Mouse (Mus musculus) forebrain, embryonic 16.5 days (tissue): ENCODE results near the gene Plpp7. TPM values are rescaled to one million over a fixed set of nuclear protein-coding genes. Genes with fewer than 3 reads are reported as not detected.
A peak's percentile ranks its signal among the peaks of the same experiment; 100 is the strongest.

Experiments
- ATAC-seq: fragments of 200-750 bp; cut with Nextera tagmentation; 2 replicates; pipeline ENCODE4 v1.8.0; 2017; ENCODE audit warnings: mild to moderate bottlenecking, moderate library complexity
- H3K27ac ChIP-seq: fragments of 300-500 bp; sonication (generic); 2 replicates; pipeline ENCODE4 v1.5.1; 2014; ENCODE audit warnings: low read length, control low read depth
- H3K27me3 ChIP-seq: fragments of 300-500 bp; sonication (generic); replicated peaks from 2 replicates; pipeline ENCODE4 v1.6.1; 2014; ENCODE audit warnings: low read length; ENCODE audit not compliant: control insufficient read depth, insufficient read depth
- H3K36me3 ChIP-seq: fragments of 300-500 bp; sonication (generic); 2 replicates; pipeline ENCODE4 v1.6.1; 2014; ENCODE audit not compliant: control insufficient read depth, insufficient read depth
- H3K4me1 ChIP-seq: fragments of 300-500 bp; sonication (generic); replicated peaks from 2 replicates; pipeline ENCODE4 v1.6.1; 2014; ENCODE audit warnings: low read length; ENCODE audit not compliant: control insufficient read depth, insufficient read depth
- H3K4me2 ChIP-seq: fragments of 300-500 bp; sonication (generic); 2 replicates; pipeline ENCODE4 v1.6.1; 2014; ENCODE audit warnings: mild to moderate bottlenecking, low read length, control low read depth
- H3K4me3 ChIP-seq: fragments of 300-500 bp; sonication (generic); replicated peaks from 2 replicates; pipeline ENCODE4 v1.5.1; 2014; ENCODE audit warnings: mild to moderate bottlenecking, low read length, control low read depth
- H3K9ac ChIP-seq: fragments of 300-500 bp; sonication (generic); replicated peaks from 2 replicates; pipeline ENCODE4 v1.6.1; 2014; ENCODE audit warnings: low read depth, low read length, control low read depth
- H3K9me3 ChIP-seq: fragments of 300-500 bp; sonication (generic); 2 replicates; pipeline ENCODE4 v1.6.1; 2016; ENCODE audit warnings: low read length; ENCODE audit not compliant: control insufficient read depth
- WGBS: fragments of 180-500 bp; shearing (Covaris S2); extraction: QIAGEN DNeasy Blood & Tissue Kit; methylation state at CpG from one replicate; pipeline ENCODE4 v1.1.7; 2014; 5-methylcytosine and 5-hydroxymethylcytosine counted together
- polyA plus RNA-seq: library from polyadenylated mRNA; unstranded; fragments of >200 nt; fragmentation: Nextera tagmentation; extraction: Ambion mirVana; gene quantifications from 2 replicates; pipeline ENCODE4 v1.2.1, GENCODE M21; 2015

Plpp7 gene
- polyA plus RNA-seq, 1 experiment from 2014 or later: 20.6 TPM

- no peak for ATAC-seq
- H3K4me3 ChIP-seq: peak overlapping the region; percentile 84
- H3K27ac ChIP-seq: no peak overlapping the region; the same call in none of the 2 replicates
- H3K36me3 ChIP-seq: no peaks in the 10 kb centered on the region
- peaks cover 68% of the 10 kb centered on the region for H3K4me1 ChIP-seq
- peak overlapping the region; percentile 99 for H3K9ac ChIP-seq
- H3K4me2 ChIP-seq: peak overlapping the region; percentile 97
- no peaks in the 10 kb centered on the region for H3K9me3 ChIP-seq
- H3K27me3 ChIP-seq: no peaks in the 10 kb centered on the region
- 3% methylated on average over 13 of the region's 13 CpGs for WGBS
Observed at GRCm38 (mm10) chr2:32153041-32153790, 57.9 kb downstream of the Plpp7 start.

GRCm38 (mm10) chr2:32153791-32154119 lies 58.4 kb downstream of the Plpp7 start:
- Histone ChIP-seq H3K27ac (no peak overlapping the region), H3K36me3 (no peaks in the 10 kb centered on the region), H3K4me1 (peaks cover 73% of the 10 kb centered on the region), H3K9ac (peak overlapping the region; percentile 99; the same call in 1 of the 2 replicates), H3K9me3 (no peaks in the 10 kb centered on the region), H3K27me3 (no peaks in the 10 kb centered on the region), H3K4me2 (peak overlapping the region; percentile 97), H3K4me3 (peak overlapping the region; percentile 84)
- ATAC-seq: no peak
- WGBS: 7% methylated on average over 4 of the region's 4 CpGs

GRCm38 (mm10) chr2:32154334-32154997 lies 59.1 kb downstream of the Plpp7 start:
- no peaks in the 10 kb centered on the region for H3K36me3 ChIP-seq
- peaks cover 78% of the 10 kb centered on the region for H3K4me1 ChIP-seq
- no peak for ATAC-seq
- WGBS: 26% methylated on average over 9 of the region's 9 CpGs
- peak overlapping the region; percentile 20; the same call in 1 of the 2 replicates for H3K9ac ChIP-seq
- peak overlapping the region; percentile 97 for H3K4me2 ChIP-seq
- peak overlapping the region; percentile 37; the same call in 1 of the 2 replicates for H3K27ac ChIP-seq
- H3K4me3 ChIP-seq: peak overlapping the region; percentile 84
- no peaks in the 10 kb centered on the region for H3K9me3 ChIP-seq
- H3K27me3 ChIP-seq: no peaks in the 10 kb centered on the region

- Histone ChIP-seq H3K36me3 (no peaks in the 10 kb centered on the region), H3K27me3 (no peaks in the 10 kb centered on the region), H3K9ac (no peak overlapping the region)
Observed at GRCm38 (mm10) chr2:32154998-32155541, 59.7 kb downstream of the Plpp7 start.

GRCm38 (mm10) chr2:32155614-32156013 lies 60.3 kb downstream of the Plpp7 start:
- Histone ChIP-seq H3K36me3 (no peaks in the 10 kb centered on the region), H3K4me2 (no peak overlapping the region), H3K9ac (no peak overlapping the region), H3K9me3 (no peaks in the 10 kb centered on the region), H3K27ac (no peak overlapping the region), H3K4me1 (peaks cover 73% of the 10 kb centered on the region), H3K27me3 (no peaks in the 10 kb centered on the region), H3K4me3 (no peak overlapping the region)
- WGBS: 64% methylated on average over 6 of the region's 6 CpGs
- no peak for ATAC-seq

More at GRCm38 (mm10) chr2:32154998-32155541, 59.7 kb downstream of the Plpp7 start:
- Histone ChIP-seq H3K27ac (peak overlapping the region; percentile 37; the same call in 1 of the 2 replicates), H3K4me1 (peaks cover 78% of the 10 kb centered on the region), H3K4me2 (peak overlapping the region; percentile 97), H3K9me3 (no peaks in the 10 kb centered on the region), H3K4me3 (no peak overlapping the region; the same call in 1 of the 2 replicates)
- no peak for ATAC-seq
- WGBS: 43% methylated on average over 7 of the region's 7 CpGs

GRCm38 (mm10) chr2:32156645-32157044 lies 61.3 kb downstream of the Plpp7 start:
- Histone ChIP-seq H3K36me3 (no peaks in the 10 kb centered on the region), H3K9me3 (no peaks in the 10 kb centered on the region), H3K27ac (peak overlapping the region; percentile 26; the same call in 1 of the 2 replicates), H3K4me3 (no peak overlapping the region), H3K27me3 (no peaks in the 10 kb centered on the region), H3K9ac (no peak overlapping the region), H3K4me1 (peaks cover 70% of the 10 kb centered on the region), H3K4me2 (peak overlapping the region; percentile 29; the same call in 1 of the 2 replicates)
- 0 out of 2 replicates have a peak, but pooled peaks have one; percentile 4 for ATAC-seq
- WGBS: 55% methylated on average over 10 of the region's 10 CpGs

GRCm38 (mm10) chr2:32157328-32157727 lies 62.0 kb downstream of the Plpp7 start:
- Histone ChIP-seq H3K4me2 (peak overlapping the region; percentile 29), H3K9ac (peak overlapping the region; percentile 34; the same call in 1 of the 2 replicates), H3K36me3 (no peaks in the 10 kb centered on the region), H3K9me3 (no peaks in the 10 kb centered on the region), H3K4me1 (peaks cover 67% of the 10 kb centered on the region), H3K4me3 (no peak overlapping the region), H3K27me3 (no peaks in the 10 kb centered on the region), H3K27ac (peak overlapping the region; percentile 26)
- 4% methylated on average over 4 of the region's 4 CpGs for WGBS
- 0 out of 2 replicates have a peak, but pooled peaks have one; percentile 3 for ATAC-seq

GRCm38 (mm10) chr2:32158616-32159239 lies 63.4 kb downstream of the Plpp7 start:
- H3K27me3 ChIP-seq: no peaks in the 10 kb centered on the region
- H3K4me3 ChIP-seq: no peak overlapping the region
- WGBS: 63% methylated on average over 12 of the region's 12 CpGs
- H3K36me3 ChIP-seq: no peaks in the 10 kb centered on the region
- H3K4me2 ChIP-seq: no peak overlapping the region
- no peaks in the 10 kb centered on the region for H3K9me3 ChIP-seq
- peaks cover 53% of the 10 kb centered on the region for H3K4me1 ChIP-seq
- no peak for ATAC-seq
- H3K9ac ChIP-seq: no peak overlapping the region
- no peak overlapping the region for H3K27ac ChIP-seq
